In the genomic region with DNA sequence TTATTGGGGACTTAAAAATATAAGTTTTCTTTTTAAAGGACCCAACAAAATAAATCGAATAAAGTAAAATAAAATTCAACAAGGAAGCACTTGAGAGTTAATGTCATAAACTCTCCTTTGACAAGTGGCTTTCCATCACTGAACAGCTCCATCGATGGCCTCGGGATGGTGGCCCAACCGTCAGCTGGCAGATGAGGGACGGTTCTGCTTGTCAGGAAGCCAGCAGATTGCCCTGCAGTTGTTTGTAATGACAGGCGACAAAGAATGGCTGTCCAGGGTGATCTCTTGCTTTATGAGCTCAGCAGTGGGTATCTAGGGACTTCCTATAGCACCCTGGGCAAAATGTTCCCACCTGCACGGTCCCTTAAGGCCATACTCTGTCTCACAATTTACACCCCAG, we compare ENCODE assay signal across 21 mouse cellular contexts.
DNase-seq lines count a peak whose midpoint lies in the region; ATAC-seq and TF ChIP-seq lines count a peak whose summit lies in the region.
"Had no signal": no experiment of that assay in that cellular context is flagged by ENCODE, and none has a peak within 500 bp of the region (broad histone marks: within the 10 kb centered on the region; RNA-seq: fewer than 3 reads in every experiment).

No protein-coding gene starts in this region.

- no peak for TF ChIP-seq CTCF in hindbrain, postnatal 0 days (IDR thresholded peaks at IDR 0.05; ENCODE audit: low read depth)

- no peak overlapping the region for H3K4me3 ChIP-seq in hindbrain, postnatal 0 days (ENCODE audit: low read length)
- no peak overlapping the region for H3K4me3 ChIP-seq in hindbrain, embryonic 16.5 days (ENCODE audit: low read length)
- H3K4me3 ChIP-seq: embryonic facial prominence, embryonic 10.5 days; forebrain, embryonic 13.5 days; heart, adult 2 months; heart, embryonic 15.5 days; hindbrain, embryonic 13.5 days had no signal

- H3K9ac ChIP-seq in hindbrain, postnatal 0 days (replicated peaks; ENCODE audit: low read length) = no peak overlapping the region
- H3K9ac ChIP-seq in hindbrain, embryonic 16.5 days (ENCODE audit: low read depth, low read length) = no peak overlapping the region
- H3K9ac ChIP-seq: forebrain, embryonic 13.5 days; forebrain, postnatal 0 days; heart, embryonic 15.5 days; hindbrain, embryonic 13.5 days had no signal

- no peak overlapping the region for H3K4me2 ChIP-seq in hindbrain, postnatal 0 days (ENCODE audit: low read depth, low read length)
- H3K4me2 ChIP-seq in hindbrain, embryonic 16.5 days (ENCODE audit: low read length) = no peak overlapping the region
- H3K4me2 ChIP-seq: forebrain, embryonic 13.5 days; heart, embryonic 11.5 days; heart, embryonic 15.5 days; hindbrain, embryonic 13.5 days had no signal

- H3K27me3 ChIP-seq in hindbrain, postnatal 0 days (ENCODE audit: insufficient read depth, low read length) = no peaks in the 10 kb centered on the region
- H3K27me3 ChIP-seq in hindbrain, embryonic 16.5 days (replicated peaks; ENCODE audit: control insufficient read depth, insufficient read depth, low read length) = no peaks in the 10 kb centered on the region
- H3K27me3 ChIP-seq: forebrain, embryonic 13.5 days; heart, embryonic 15.5 days; hindbrain, embryonic 13.5 days had no signal

- ATAC-seq in hindbrain, postnatal 0 days = no peak
- no peak for ATAC-seq in hindbrain, embryonic 16.5 days
- ATAC-seq: CD4-positive, CD25-positive, alpha-beta regulatory T cell, adult 4 months; forebrain, embryonic 13.5 days; forebrain, postnatal 0 days; intestine, embryonic 16.5 days had no signal

- H3K9me3 ChIP-seq in hindbrain, postnatal 0 days (ENCODE audit: low read length) = no peaks in the 10 kb centered on the region
- no peaks in the 10 kb centered on the region for H3K9me3 ChIP-seq in hindbrain, embryonic 16.5 days (ENCODE audit: control insufficient read depth, low read length)
- H3K9me3 ChIP-seq: embryonic facial prominence, embryonic 10.5 days; forebrain, embryonic 13.5 days; heart, embryonic 15.5 days; hindbrain, embryonic 13.5 days had no signal

- H3K36me3 ChIP-seq in hindbrain, postnatal 0 days (ENCODE audit: insufficient read depth, low read length) = no peaks in the 10 kb centered on the region
- H3K36me3 ChIP-seq in hindbrain, embryonic 16.5 days (ENCODE audit: control insufficient read depth, insufficient read depth, low read length) = no peaks in the 10 kb centered on the region
- H3K36me3 ChIP-seq: embryonic facial prominence, embryonic 10.5 days; G1E; heart, embryonic 15.5 days; hindbrain, embryonic 13.5 days had no signal

- H3K4me1 ChIP-seq in hindbrain, postnatal 0 days (ENCODE audit: insufficient read depth, low read length) = no peaks in the 10 kb centered on the region
- no peaks in the 10 kb centered on the region for H3K4me1 ChIP-seq in hindbrain, embryonic 16.5 days (ENCODE audit: control insufficient read depth, insufficient read depth, low read depth, low read length)
- H3K4me1 ChIP-seq: embryonic facial prominence, embryonic 10.5 days; forebrain, embryonic 13.5 days; heart, embryonic 15.5 days; hindbrain, embryonic 13.5 days had no signal

- H3K27ac ChIP-seq in hindbrain, postnatal 0 days = no peak overlapping the region
- H3K27ac ChIP-seq in hindbrain, embryonic 16.5 days (ENCODE audit: low read depth, low read length) = no peak overlapping the region
- H3K27ac ChIP-seq: embryonic facial prominence, embryonic 10.5 days; forebrain, embryonic 13.5 days; heart, adult 2 months; heart, embryonic 15.5 days; hindbrain, embryonic 13.5 days had no signal

- 45% methylated on average over 7 of the region's 7 CpGs for WGBS in hindbrain, postnatal 0 days
- WGBS in hindbrain, embryonic 16.5 days = 49% methylated on average over 7 of the region's 7 CpGs

- DNase-seq in adrenal gland, adult 2 months = peak; percentile 6
- no peak for DNase-seq in adrenal gland, adult 18-20 months (ENCODE audit: low spot score in 2 of 2)
- DNase-seq in hindbrain, postnatal 0 days (ENCODE audit: low spot score) = peak; percentile 30
- peak; percentile 13 for DNase-seq in retina, postnatal 1 day
- DNase-seq in retina, embryonic 14.5 days (ENCODE audit: low spot score) = no peak
- no peak for DNase-seq in kidney, adult 8-10 months
- DNase-seq: B cell, adult 2 months; cerebellum, adult 8-10 months; forebrain, postnatal 0 days; gastrocnemius, postnatal 14 days; heart, adult 2 months; heart, postnatal 14 days had no signal

Comparison
In these comparisons a context has a peak if more than half of its experiments do, and no peak if none do; other contexts are left out.
1. DNase-seq: peak in adrenal gland, adult 2 months (single experiment), hindbrain, postnatal 0 days (single experiment) and retina, postnatal 1 day (single experiment); none in adrenal gland, adult 18-20 months (0 of 2), retina, embryonic 14.5 days (single experiment) and kidney, adult 8-10 months (0 of 2).